Mouse (Mus musculus) forelimb bud, embryonic 11.5 days (tissue): ENCODE data around the gene Spag8.

Source experiments
- DNase-seq: peaks from one replicate; pipeline ENCODE4 v3.0.0-alpha.2; 2012; ENCODE audit warnings: low read depth, low spot score

Gene Spag8

DNA sequence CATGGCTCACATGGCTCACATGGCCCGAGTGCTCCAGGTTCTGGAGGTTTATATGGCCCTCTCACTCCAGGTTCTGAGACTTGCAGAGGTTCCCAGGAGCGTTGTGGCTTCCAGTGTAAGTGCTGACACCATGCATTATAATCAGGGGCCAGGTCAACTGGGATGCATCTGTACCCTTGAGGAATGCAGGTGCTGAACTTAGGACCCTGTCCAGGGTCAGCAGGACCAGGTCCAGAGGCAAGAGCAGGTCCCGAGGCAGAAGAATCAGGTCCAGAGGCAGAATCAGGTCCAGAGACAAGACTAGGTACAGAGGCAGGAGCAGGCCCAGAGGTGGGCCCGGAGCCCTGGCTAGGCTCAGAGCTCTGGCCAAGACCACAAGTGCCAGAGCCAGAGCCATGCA lies 668 bp downstream of the Spag8 start:
- no peak for DNase-seq

DNA sequence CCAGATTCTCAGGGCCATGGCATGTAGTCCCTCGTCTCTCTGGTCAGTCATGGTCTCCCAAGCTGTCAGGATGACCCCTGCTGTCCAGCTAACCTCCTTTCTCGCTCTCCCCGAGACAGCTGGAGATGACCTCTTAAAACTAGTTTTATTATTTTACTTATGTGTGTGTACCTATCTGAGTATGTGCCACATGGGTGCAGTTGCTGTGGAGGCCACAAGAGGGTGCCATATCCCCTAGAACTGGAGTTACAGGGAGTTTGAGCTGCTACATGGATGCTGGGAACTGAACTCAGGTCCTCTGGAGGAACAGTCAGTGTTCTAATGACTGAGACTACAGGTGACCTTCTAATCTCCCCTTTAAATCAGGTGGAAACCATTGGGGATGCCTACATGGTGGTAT lies 3.6 kb downstream of the Spag8 start:
- DNase-seq = no peak

DNA sequence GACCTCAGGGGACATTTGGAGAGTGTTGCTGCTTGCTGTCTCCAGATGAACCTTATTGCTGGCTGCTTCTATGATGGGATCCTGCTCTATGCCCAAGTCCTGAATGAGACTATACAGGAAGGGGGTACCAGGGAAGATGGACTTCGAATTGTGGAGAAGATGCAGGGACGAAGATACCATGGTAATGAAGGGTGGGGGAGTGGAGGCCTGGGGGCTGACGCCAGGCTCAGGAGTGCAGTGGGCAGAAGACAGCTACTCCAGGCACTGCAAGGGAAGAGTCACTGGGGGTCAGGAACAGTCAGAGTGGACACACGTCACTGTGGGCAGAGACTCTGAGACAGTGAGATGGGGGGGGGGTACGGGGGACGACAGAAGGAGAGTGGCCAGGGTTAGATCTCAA lies 12.9 kb downstream of the Spag8 start:
- DNase-seq = no peak

DNA sequence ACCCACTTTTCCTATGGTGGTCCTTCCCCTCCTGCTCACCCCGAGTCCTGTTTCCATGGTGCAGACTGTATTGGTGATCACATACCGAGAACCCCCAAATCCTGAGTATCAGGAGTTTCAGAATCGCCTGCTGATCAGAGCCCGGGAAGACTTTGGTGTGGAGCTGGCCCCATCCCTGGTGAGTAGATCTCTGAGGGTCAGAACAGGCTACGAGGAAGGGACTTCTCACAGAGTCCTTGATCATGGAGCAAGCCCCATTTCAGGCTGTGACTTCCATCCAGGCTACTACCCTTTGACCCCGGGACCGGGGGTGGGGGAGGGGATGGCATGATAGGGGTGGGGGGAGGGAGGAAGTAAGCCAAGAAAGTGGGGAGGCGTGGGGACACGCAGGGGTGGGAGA lies 13.3 kb downstream of the Spag8 start:
- DNase-seq = no peak

DNA sequence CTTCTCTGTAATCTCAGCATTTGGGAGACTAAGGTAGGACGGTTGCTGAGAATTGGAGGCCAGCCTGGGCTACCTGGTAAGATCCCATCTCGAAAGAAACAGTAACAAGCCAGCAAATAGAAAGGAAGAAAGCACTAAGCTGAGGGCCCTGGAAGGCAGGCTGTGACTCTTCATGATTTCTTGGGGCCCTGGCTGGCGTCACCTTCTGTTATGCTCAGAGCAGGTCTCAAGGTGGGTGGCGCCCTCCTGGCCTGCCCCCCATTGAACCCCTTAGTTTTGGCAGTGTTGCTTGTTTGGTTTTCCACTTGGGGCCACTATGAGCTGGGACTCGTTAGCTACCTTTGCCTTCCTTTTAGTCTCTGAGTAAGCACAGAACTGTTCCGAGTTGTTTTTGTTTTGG lies 16.6 kb downstream of the Spag8 start:
- DNase-seq = no peak

DNA sequence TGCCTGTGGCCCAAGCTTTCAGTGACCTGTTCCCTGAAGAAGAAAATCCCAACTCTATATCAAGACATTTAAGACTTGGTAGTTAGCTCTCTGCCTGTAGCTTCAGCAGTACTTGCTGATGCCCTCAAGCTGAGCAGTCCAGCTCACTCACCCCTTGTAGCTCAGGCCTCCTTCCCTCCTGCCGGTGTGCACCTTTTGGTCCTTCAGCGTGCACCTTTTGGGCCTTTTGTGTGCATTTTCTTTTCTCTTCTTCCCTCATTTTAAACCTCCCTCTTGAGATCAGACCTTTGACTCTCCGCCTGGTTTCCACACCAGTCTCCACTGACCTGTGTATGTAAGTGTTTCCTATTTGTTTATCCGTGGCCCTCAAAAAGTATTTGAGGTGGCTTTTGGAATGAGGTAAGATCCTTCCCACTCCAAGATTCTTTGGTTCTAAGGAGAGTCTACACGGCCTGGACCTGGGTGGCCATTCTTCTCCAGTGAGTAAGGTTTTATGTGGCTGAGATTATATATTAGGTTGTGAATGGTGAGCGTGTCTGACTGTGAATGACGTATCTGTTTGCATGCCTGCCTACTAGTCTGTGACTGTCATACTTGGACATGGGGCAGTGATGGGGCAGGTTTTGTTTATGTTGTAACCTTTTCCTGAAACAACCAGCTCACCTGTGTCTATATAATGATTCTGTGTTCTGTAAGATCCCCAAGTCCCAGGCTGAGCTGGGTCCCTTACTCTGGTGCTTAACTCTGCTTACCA lies 18.6 kb downstream of the Spag8 start:
- no peak for DNase-seq

DNA sequence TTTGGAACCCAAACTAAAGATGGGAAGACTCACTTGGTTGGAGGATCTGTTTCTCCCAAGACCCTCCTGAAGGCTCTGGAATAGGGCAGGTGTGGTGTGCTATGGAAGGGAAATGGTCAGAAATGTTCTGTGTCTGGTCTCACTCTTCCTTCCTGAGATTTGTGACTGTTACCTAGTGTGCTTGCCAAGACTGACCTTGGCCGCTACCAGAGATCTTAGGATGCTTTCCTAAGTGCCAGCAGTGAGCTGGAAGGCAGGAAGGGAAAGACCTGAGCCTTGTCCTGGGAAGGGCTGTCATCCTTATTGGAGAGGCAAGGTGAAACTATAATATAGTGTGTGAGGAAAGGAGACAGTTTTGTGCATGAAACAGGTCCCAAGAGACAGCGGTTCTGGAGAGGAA lies 19.7 kb downstream of the Spag8 start:
- no peak for DNase-seq

DNA sequence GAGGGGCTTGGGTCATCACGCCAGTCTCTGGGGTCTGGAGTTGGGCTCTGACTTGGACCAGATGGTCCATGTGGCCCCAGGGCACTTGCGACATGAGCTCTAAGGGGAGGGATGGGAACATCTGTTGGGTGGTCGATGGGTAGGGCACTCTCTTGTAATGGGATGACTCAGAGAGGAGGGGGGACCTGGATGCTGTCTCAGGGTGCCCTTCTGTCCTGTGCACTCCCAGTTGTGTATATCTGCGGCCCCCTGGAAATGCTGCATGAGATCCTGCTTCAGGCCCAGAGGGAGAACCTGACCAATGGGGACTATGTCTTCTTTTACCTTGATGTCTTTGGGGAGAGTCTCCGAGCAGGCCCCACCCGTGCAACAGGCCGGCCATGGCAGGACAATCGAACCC lies 20.1 kb downstream of the Spag8 start:
- no peak for DNase-seq

DNA sequence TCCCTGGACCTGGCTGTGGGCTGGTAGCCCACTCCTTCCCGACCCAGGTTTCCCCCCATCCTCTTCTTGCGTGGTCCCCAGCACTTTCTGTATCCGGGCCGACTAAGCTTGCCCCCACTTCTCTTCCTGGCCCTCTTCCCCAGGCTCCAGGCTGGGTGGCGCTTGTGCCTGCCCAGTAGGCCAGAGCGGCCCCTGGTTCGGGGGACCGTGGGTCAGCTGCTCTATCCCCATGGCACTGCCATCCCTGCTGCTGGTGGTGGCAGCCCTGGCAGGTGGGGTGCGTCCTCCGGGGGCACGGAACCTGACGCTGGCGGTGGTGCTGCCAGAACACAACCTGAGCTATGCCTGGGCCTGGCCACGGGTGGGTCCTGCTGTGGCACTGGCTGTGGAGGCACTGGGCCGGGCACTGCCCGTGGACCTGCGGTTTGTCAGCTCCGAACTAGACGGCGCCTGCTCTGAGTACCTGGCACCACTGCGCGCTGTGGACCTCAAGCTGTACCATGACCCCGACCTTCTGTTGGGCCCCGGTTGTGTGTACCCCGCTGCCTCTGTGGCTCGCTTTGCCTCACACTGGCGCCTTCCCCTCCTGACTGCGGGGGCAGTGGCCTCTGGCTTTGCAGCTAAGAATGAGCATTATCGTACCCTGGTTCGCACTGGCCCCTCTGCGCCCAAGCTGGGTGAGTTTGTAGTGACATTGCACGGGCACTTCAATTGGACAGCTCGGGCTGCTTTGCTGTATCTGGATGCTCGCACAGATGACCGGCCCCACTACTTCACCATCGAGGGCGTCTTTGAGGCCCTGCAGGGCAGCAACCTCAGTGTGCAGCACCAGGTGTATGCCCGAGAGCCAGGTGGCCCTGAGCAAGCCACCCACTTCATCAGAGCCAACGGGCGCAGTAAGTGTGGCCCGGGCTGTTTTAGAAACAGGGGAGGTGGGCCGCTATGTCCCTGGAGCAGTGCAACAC lies 21.2 kb downstream of the Spag8 start:
- no peak for DNase-seq

DNA sequence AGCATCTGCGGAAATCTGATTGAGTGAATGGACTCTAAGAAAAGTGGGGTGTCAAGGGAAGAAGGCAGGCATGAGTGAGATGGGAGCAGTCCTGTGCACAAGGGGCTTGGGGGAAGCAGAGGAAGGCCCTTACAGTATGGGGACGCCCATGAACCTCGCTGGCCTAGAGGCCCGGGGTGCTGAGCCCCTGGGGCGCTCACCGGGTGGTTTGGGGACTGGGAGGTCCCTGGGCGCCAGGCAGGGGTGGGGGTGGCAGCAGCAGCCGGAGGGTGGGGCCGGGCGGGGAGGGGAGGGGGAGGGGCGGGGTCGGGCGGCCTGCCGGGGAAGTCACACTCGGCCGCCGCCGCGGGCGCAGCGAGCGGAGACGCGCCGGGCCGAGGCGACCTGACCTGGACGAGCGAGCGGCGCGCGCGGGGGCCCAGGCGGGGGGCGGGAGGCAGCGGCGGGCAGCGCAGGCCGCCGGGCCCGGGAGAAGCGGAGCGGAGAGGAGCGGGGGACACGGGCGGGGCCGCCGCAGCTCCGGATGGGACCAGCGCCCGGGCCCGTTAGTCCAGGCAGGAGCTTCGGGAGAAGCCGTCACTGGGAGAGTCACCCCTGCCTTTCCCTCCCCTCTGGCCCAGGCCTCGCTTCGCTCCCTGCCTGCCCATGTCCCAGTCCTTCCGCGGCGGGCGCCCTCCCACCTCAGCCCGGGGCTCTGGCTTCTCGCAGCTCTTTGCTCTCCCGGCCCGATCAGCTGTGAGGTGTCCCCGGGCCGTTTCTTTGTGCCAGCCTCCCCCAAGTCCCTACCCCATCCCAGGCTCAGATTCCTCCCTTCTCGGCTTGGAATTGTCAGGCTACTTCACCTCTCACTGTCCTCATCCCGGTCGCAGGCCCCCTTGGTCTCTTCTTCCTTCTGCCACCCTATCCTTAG lies 22.1 kb downstream of the Spag8 start, which contains the start of gene Npr2:
Gene Npr2 (plus strand): TSS at position 890 of the 910 bp plus-strand sequence.
- DNase-seq = peak; percentile 13

DNA sequence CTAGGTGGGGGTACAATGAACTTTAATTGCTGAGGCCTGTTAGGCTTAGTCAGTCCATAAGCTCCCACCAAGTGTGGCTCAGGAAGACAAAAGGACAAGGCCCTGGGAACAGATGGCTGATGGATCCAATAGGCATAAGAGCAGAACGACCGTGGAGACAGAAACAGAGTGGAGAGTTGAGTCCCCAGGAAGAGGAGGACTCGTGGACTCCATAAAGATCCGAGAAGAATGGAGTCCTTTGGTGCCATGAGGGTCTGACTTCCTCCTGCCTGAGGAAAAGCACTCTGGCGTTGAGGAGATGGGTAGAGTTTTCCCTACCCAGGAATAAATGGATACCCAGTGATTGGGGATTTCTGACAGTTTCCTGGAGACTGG lies 22.7 kb downstream of the Spag8 start:
- peak; percentile 10 for DNase-seq

DNA sequence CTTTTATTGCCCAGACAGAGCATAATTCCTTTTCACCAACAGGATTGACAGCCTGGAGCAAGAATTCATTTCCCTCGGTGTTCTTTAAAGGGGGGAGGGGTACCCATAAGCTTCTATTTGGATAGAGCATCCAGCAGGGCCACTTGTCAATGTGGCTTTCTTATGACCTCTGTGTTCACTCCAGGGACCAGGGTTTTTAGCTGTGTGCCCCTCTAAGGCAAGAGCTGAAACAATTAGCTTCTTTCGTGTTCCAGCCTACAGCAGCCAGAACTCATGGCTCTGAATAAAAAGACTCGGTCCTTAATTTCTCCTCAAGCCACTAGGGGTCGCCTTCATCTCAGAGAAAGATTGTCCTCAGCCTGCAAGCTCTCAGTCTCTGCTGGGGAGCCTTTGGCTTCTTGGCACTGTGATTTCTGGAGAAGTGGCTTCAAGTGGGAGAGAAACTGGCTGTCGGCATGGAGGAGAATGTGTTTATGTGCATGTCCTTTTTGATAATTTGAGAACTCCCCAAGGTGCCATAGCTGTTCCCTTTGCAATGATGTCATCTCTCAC lies 23.3 kb downstream of the Spag8 start:
- DNase-seq = peak; percentile 88

DNA sequence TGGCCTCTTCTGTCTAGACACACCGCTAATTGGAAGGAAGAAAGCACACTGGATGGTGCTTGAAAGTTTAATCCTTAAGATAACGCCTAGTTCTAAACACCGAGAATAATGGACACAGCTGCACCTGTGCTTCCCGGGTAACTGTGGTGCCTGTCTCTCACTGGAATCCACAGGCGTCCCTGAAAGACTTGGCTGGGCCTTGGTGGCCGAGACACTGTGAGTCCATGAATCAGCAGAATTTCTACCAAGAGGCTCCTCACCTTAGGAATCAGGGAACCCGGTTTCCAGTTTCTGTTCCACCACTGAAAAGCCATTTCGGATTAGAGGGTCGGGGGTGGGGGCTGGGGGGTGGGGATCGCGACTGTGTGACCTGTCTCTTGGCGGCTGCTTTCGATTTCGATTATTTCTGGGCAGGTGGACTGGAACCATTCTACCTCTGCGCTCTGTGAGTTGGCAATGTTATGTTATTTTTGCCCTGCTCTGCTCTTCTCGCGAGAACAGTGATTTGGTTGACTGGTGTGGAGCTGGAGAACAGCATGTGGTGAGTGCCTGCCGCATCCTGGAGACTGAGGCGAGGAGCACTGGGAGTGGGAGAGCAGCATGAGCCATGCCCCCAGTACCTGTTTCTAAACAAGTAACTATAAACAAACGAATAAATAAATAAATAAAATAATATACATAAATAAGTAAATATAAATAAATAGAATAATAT lies 24.1 kb downstream of the Spag8 start:
- DNase-seq = no peak

DNA sequence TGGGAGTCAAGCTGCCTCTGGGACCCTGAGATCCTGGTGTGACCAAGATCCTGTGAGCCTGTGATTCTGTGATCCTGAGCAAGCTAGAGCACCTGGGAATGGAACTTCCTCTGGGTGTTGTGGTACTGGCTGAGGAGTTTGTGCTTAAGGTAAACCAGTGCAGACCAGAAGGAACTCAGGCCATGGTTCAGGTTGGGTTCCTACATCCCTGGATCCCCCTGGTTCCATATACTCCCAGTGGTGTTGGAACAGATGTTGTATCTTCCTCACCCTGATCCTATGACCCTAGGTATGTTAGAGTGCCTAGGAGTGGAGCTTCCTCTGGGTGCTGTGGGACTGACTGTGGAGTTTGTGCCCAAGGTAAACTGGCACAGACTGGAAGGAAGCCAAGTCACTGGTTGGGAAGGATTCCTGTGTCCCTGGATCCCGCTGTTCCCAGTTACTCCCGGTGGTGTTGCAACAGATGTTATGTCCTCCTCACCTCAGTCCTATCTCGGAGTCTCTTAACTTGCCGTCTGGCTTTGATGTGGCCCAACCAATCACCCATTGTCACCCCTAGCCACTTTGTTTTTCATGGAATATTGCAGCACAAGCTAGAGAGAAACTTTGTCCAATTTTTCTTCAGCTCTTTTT lies 33.1 kb downstream of the Spag8 start:
- no peak for DNase-seq

DNA sequence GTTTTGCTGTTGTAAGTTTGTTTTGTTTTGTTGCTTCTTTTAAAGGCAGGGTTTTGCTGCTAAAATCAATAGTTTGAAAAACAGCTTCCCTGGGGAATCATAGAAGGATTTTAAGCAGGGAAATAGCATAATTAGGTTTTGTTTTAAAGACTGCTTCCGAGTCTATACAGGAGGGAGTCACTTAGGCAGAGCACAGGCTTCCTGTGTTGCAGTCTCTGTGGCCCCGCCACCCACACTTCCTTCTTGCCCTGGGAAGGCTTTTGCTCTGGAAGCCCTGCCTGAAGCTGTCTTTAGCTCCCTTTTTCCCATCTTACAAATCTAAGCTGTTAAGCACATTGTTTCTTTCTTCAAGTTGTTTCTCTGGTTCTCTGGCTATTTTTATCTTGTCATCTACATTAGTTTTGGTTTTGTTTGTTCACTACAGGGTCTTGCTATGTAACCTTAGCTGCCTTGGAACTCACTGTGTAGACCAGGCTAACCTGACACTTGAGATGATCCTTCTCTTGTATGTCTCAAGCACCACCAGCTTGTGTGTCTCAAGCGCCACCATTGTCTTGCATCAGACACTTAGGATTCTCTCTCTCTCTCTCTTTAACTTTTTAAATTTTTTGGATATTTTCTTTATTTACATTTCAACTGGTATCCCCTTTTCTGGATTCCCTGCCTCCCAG lies 40.2 kb downstream of the Spag8 start:
- no peak for DNase-seq

DNA sequence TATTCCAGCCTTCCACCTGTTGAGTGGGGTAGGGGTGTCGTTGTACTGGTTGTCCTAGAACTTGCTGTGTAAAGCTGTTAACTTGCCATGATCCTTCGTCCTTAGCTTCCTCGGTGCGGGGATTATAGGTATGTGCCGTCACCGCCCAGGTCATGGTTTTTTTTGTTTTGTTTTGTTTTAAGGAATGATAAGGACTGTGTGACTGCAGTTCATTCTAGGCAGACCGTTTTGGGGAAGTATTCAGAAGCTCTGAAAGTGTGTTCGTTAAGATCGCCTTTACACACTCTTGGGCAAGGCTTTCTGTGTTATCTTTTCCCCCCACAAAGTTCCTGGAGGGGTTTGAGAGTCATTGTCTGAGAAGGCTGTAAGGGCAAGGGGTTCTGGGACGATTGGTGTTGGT lies 40.9 kb downstream of the Spag8 start:
- DNase-seq = no peak

DNA sequence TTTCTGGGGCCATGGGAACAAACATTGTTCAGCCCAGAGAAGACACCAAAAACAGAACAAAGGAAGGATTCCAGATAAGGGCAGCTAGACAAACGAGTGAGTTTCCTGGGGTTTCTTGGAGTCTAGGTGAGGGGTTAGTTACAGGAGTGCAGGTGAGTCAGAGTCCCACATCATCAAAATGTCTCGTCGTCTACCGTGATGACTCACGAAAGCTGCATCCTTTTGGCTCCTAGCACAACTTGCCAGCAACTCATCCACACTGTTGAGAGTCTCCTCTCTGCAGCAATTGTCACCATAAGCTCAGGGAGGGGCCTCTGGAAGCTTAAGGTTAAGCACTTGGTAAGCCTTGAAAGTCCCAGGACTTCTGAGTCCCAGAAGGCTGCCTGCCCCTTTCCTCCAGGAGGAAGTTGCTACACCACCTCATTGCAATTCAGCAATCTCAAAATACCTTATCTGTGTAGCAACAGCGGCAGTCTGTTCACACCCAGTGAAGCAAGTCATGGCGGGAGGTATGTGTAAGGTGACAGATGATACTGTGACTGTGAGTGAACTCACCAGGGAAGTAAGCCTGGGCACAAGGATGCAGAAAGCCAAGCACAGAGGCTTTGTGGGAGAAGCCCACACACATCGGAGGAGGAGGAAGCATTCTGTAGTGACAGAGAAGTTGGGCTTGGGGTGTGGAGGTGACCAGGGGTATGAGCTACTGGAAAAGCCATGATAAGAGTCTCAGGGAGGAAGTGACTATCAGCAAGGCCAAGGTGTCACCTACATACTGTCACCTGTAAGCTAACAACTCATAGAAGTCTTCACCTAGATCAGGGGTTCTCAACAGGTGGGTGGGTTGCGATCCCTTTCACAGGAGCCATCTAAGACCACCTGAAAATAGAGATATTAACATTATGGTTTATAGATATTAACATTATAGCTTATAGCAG lies 48.4 kb downstream of the Spag8 start:
- DNase-seq = no peak

DNA sequence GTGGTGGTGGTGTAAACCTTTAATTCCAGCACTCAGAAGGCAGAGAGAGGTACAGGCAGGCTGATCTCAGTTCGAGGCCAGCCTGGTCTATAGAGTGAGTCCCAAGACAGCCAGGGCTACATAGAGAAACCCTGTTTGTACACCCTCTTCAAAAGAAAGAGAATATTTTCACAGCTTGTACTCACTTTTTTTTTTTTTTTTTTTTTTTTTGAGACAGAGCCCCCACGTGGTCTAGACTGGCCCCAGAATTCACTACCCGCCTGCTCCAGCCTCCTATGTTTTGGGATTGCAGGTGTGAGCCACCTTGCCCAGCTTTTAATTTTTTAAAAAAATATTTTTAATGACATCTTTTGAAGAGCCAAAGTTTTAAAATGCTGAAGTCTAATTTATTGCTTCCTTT lies 49.3 kb downstream of the Spag8 start:
- DNase-seq = no peak
